Mouse (Mus musculus): ENCODE data around the gene Commd1. TPM values are rescaled to one million over a fixed set of nuclear protein-coding genes. Genes with fewer than 3 reads are reported as not detected.
A peak's percentile ranks its signal among the peaks of the same experiment; 100 is the strongest.

The Commd1 gene
- polyA plus RNA-seq, 1 experiment from 2014 or later = 366 TPM

GRCm38 (mm10) chr11:22987357-22987756 lies 5.2 kb upstream of the Commd1 start:
- no peak overlapping the region for H3K9ac ChIP-seq
- H3K36me3 ChIP-seq = no peaks in the 10 kb centered on the region
- H3K27me3 ChIP-seq = no peaks in the 10 kb centered on the region
- no peak overlapping the region for H3K4me3 ChIP-seq
- ATAC-seq (ENCODE audit: insufficient number of reproducible peaks, insufficient read depth, low FRiP score, low TSS enrichment) = no peak
- WGBS = 48% methylated on average over 2 of the region's 2 CpGs
- H3K27ac ChIP-seq = no peak overlapping the region
- H3K9me3 ChIP-seq = no peaks in the 10 kb centered on the region
- peaks cover 10% of the 10 kb centered on the region for H3K4me1 ChIP-seq
- H3K4me2 ChIP-seq (replicated peaks) = no peak overlapping the region

- 80% methylated on average over 3 of the region's 3 CpGs for WGBS
- peaks cover 6% of the 10 kb centered on the region for H3K4me1 ChIP-seq
- H3K36me3 ChIP-seq = no peaks in the 10 kb centered on the region
- H3K27ac ChIP-seq = no peak overlapping the region
- H3K27me3 ChIP-seq = no peaks in the 10 kb centered on the region
- H3K9me3 ChIP-seq = no peaks in the 10 kb centered on the region
- ATAC-seq (ENCODE audit: insufficient number of reproducible peaks, insufficient read depth, low FRiP score, low TSS enrichment) = no peak
- no peak overlapping the region for H3K4me3 ChIP-seq
- H3K4me2 ChIP-seq (replicated peaks) = no peak overlapping the region
- H3K9ac ChIP-seq = no peak overlapping the region
These were observed 3.3 kb upstream of the Commd1 start for GRCm38 (mm10) chr11:22985510-22985909.

GRCm38 (mm10) chr11:22982846-22983245 lies 664 bp upstream of the Commd1 start:
- ATAC-seq (ENCODE audit: insufficient number of reproducible peaks, insufficient read depth, low FRiP score, low TSS enrichment) = no peak
- no peaks in the 10 kb centered on the region for H3K9me3 ChIP-seq
- peak overlapping the region; percentile 80; the same call in 1 of the 2 replicates for H3K4me2 ChIP-seq (replicated peaks)
- no peak overlapping the region for H3K9ac ChIP-seq
- no peak overlapping the region for H3K4me3 ChIP-seq
- peaks cover 6% of the 10 kb centered on the region for H3K4me1 ChIP-seq
- no peaks in the 10 kb centered on the region for H3K27me3 ChIP-seq
- H3K36me3 ChIP-seq = peaks cover 6% of the 10 kb centered on the region
- 71% methylated on average over 6 of the region's 6 CpGs for WGBS
- H3K27ac ChIP-seq = no peak overlapping the region

- peaks cover 6% of the 10 kb centered on the region for H3K4me1 ChIP-seq
- 6% methylated on average over 12 of the region's 12 CpGs for WGBS
- H3K27me3 ChIP-seq = no peaks in the 10 kb centered on the region
- H3K4me3 ChIP-seq = peak overlapping the region; percentile 47
- no peaks in the 10 kb centered on the region for H3K9me3 ChIP-seq
- peak; percentile 24 for ATAC-seq (ENCODE audit: insufficient number of reproducible peaks, insufficient read depth, low FRiP score, low TSS enrichment)
- H3K36me3 ChIP-seq = peaks cover 16% of the 10 kb centered on the region
- H3K27ac ChIP-seq = peak overlapping the region; percentile 91
- H3K9ac ChIP-seq = peak overlapping the region; percentile 74
- H3K4me2 ChIP-seq (replicated peaks) = peak overlapping the region; percentile 80
These were observed 635 bp downstream of the Commd1 start for GRCm38 (mm10) chr11:22981543-22981950.

GRCm38 (mm10) chr11:22981041-22981440 lies 1.1 kb downstream of the Commd1 start:
- Histone ChIP-seq H3K4me2 (replicated peaks) (peak overlapping the region; percentile 80), H3K27ac (no peak overlapping the region), H3K36me3 (peaks cover 16% of the 10 kb centered on the region), H3K27me3 (no peaks in the 10 kb centered on the region), H3K4me1 (peaks cover 6% of the 10 kb centered on the region), H3K9ac (peak overlapping the region; percentile 74), H3K9me3 (no peaks in the 10 kb centered on the region), H3K4me3 (peak overlapping the region; percentile 47)
- no peak for ATAC-seq (ENCODE audit: insufficient number of reproducible peaks, insufficient read depth, low FRiP score, low TSS enrichment)
- 47% methylated on average over 4 of the region's 4 CpGs for WGBS

- ATAC-seq (ENCODE audit: insufficient number of reproducible peaks, insufficient read depth, low FRiP score, low TSS enrichment) = no peak
- Histone ChIP-seq H3K9me3 (no peaks in the 10 kb centered on the region), H3K4me2 (replicated peaks) (no peak overlapping the region), H3K36me3 (peaks cover 16% of the 10 kb centered on the region), H3K4me3 (no peak overlapping the region), H3K27me3 (no peaks in the 10 kb centered on the region), H3K27ac (no peak overlapping the region), H3K9ac (no peak overlapping the region), H3K4me1 (peaks cover 12% of the 10 kb centered on the region)
- 87% methylated on average over 1 of the region's 1 CpGs for WGBS
These were observed 3.0 kb downstream of the Commd1 start for GRCm38 (mm10) chr11:22979221-22979620.

- Histone ChIP-seq H3K9ac (no peak overlapping the region), H3K9me3 (peaks cover 5% of the 10 kb centered on the region; the same call in 1 of the 2 replicates), H3K27ac (no peak overlapping the region), H3K4me2 (replicated peaks) (no peak overlapping the region), H3K4me3 (no peak overlapping the region), H3K36me3 (peaks cover 21% of the 10 kb centered on the region), H3K27me3 (no peaks in the 10 kb centered on the region), H3K4me1 (peaks cover 16% of the 10 kb centered on the region)
- no peak for ATAC-seq (ENCODE audit: insufficient number of reproducible peaks, insufficient read depth, low FRiP score, low TSS enrichment)
- WGBS = 75% methylated on average over 1 of the region's 1 CpGs
These were observed 3.5 kb downstream of the Commd1 start for GRCm38 (mm10) chr11:22978711-22979110.

- no peak overlapping the region for H3K27ac ChIP-seq
- no peak for ATAC-seq (ENCODE audit: insufficient number of reproducible peaks, insufficient read depth, low FRiP score, low TSS enrichment)
- H3K4me1 ChIP-seq = peaks cover 16% of the 10 kb centered on the region
- 94% methylated on average over 3 of the region's 3 CpGs for WGBS
- H3K4me2 ChIP-seq (replicated peaks) = no peak overlapping the region
- no peak overlapping the region for H3K4me3 ChIP-seq
- peaks cover 9% of the 10 kb centered on the region; the same call in 1 of the 2 replicates for H3K9me3 ChIP-seq
- H3K9ac ChIP-seq = no peak overlapping the region
- no peaks in the 10 kb centered on the region for H3K27me3 ChIP-seq
- H3K36me3 ChIP-seq = peaks cover 25% of the 10 kb centered on the region
These were observed 4.0 kb downstream of the Commd1 start for GRCm38 (mm10) chr11:22978215-22978614.

GRCm38 (mm10) chr11:22973599-22973998 lies 8.6 kb downstream of the Commd1 start:
- H3K9ac ChIP-seq = peak overlapping the region; percentile 47
- H3K36me3 ChIP-seq = peaks cover 35% of the 10 kb centered on the region
- H3K27me3 ChIP-seq = no peaks in the 10 kb centered on the region
- peaks cover 29% of the 10 kb centered on the region for H3K9me3 ChIP-seq
- WGBS = 56% methylated on average over 14 of the region's 14 CpGs
- H3K4me1 ChIP-seq = peaks cover 10% of the 10 kb centered on the region
- H3K4me2 ChIP-seq (replicated peaks) = peak overlapping the region; percentile 58
- peak overlapping the region; percentile 60 for H3K4me3 ChIP-seq
- ATAC-seq (ENCODE audit: insufficient number of reproducible peaks, insufficient read depth, low FRiP score, low TSS enrichment) = no peak
- peak overlapping the region; percentile 77 for H3K27ac ChIP-seq

- peak overlapping the region; percentile 77 for H3K27ac ChIP-seq
These were observed 9.2 kb downstream of the Commd1 start for GRCm38 (mm10) chr11:22972746-22973526.

GRCm38 (mm10) chr11:22971835-22972709 lies 10.1 kb downstream of the Commd1 start, which contains the start of gene Zrsr1:
TSS of gene Zrsr1 (plus strand) at chr11:22972005.
- Histone ChIP-seq H3K9ac (peak within 1 kb of the TSS; percentile 61), H3K27me3 (no peaks in the 10 kb centered on the region), H3K36me3 (peaks cover 27% of the 10 kb centered on the region), H3K4me1 (peaks cover 10% of the 10 kb centered on the region), H3K4me2 (replicated peaks) (peak within 1 kb of the TSS; percentile 58), H3K9me3 (peaks cover 35% of the 10 kb centered on the region), H3K4me3 (peak within 1 kb of the TSS; percentile 60), H3K27ac (peak within 1 kb of the TSS; percentile 67)
- peak; percentile 81 for ATAC-seq (ENCODE audit: insufficient number of reproducible peaks, insufficient read depth, low FRiP score, low TSS enrichment)
- WGBS = 50% methylated on average over 56 of the region's 56 CpGs

More at GRCm38 (mm10) chr11:22972746-22973526, 9.2 kb downstream of the Commd1 start:
- peak overlapping the region; percentile 58 for H3K4me2 ChIP-seq (replicated peaks)
- peak; percentile 42 for ATAC-seq (ENCODE audit: insufficient number of reproducible peaks, insufficient read depth, low FRiP score, low TSS enrichment)
- no peaks in the 10 kb centered on the region for H3K27me3 ChIP-seq
- WGBS = 48% methylated on average over 41 of the region's 46 CpGs
- H3K9ac ChIP-seq = peak overlapping the region; percentile 61
- peaks cover 34% of the 10 kb centered on the region for H3K36me3 ChIP-seq
- peaks cover 30% of the 10 kb centered on the region for H3K9me3 ChIP-seq
- H3K4me3 ChIP-seq = peak overlapping the region; percentile 60
- peaks cover 10% of the 10 kb centered on the region for H3K4me1 ChIP-seq
